Mouse (Mus musculus) c-Kit-positive CD71-positive TER-119-negative erythroid progenitor cells, embryonic 14.5 days (primary cell): ENCODE data around the gene Nav2.

Experiments
- DNase-seq: peaks from one replicate; pipeline ENCODE4 v3.0.0-alpha.2; 2013; ENCODE audit warnings: low read depth

Nav2 gene

DNA sequence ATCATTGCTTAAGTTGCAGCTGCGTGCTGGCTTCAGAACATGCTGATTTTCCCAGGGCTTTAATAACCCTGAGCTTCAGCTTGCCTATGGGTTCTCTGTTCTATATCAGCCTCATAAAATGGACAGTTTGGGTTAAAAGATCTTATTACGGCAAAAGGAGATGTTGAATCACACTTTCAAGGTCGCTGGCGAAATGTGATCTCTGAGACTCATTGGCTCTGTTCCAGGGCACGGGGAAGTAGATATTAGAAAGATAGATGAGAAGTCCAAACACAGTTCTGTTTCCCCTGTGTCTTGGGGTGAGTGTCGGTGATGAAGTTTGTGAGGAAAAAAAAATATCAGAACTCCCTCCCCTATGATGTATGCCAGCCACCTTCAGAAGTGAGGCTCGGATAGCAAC lies 98.4 kb downstream of the Nav2 start:
- DNase-seq: no peak

DNA sequence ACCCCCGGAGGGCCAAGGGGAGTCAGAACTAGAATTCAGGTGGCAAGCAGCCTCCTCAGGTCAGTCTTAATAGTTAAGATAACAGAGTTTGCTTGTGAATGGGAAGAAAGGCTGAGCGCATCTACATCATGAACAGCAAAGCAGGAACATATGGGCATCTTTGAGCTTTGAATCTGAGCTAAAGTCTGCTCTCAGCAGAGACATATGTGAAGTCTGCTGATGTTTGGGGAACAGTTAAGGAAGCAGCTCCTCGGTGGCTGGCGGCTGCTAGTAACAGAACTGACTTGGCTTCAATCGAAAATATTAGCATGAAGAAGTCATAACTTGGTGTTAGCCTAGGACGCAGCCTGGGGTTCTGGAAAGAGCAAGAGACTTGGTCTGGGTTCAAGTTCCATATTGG lies 102.2 kb downstream of the Nav2 start:
- no peak for DNase-seq

- DNase-seq: no peak
Measured at GRCm38 (mm10) chr7:49012027-49012426, 103.5 kb downstream of the Nav2 start.

GRCm38 (mm10) chr7:49014480-49014879 lies 106.0 kb downstream of the Nav2 start:
- no peak for DNase-seq

GRCm38 (mm10) chr7:49015297-49015696 lies 106.8 kb downstream of the Nav2 start:
- DNase-seq: no peak

GRCm38 (mm10) chr7:49016088-49016487 lies 107.6 kb downstream of the Nav2 start:
- DNase-seq: no peak

GRCm38 (mm10) chr7:49017794-49018193 lies 109.3 kb downstream of the Nav2 start:
- DNase-seq: no peak

DNA sequence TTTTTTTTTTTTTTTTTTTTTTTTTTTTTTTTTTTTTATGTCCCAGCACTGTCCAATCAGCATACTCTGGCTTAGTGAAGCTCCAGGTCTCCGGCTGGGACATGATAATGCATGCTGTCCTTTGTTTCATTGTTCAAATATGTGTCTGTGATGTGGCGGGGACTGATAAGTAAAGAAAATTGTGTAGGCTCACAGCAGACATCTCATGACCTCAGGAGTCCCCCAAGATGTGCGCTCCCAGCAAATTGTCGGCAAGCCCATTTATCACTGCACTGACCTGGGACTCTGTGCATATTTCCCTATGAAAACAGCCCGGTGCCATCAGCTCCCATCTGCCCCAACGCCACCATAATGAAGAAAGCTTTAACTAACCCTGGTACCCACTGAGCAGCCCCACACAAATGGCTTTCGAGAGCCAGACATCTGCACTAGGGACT lies 110.0 kb downstream of the Nav2 start:
- no peak for DNase-seq

DNA sequence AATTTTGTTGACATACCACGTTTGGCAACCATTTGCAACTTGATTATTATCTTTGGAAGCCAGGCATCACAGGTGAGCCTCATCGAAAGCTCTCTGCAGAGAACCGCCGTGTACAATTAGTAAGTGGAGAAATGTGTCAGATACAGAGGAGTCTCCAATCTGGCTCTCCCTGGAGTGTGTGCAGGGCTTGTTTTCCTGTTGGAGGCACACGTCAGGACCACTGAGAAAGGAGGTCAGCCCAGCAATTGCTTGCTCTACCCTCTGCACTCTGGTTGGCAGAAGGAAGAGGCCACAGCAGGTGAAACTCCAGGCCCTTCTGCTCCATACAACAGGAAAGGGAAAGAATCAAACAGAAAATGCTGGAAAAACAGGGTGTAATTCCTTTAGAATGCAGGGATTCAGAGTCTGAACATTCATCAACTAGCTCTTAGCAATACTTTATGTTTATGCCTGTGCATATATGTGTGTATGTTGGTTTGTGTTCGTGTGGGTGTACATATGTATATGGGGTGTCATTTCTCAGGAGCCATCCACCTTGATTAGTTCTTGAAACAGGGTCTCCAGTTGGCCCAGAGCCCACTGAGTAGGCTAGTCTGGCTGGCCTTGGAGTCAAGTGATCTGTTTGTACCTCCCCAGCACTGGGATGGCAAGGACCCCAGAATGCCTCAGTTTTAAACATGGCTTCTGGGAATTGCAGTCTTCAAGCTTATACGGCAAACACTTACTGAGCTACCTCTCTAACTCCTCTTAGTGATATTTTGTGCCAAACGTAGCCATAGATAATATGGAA lies 116.7 kb downstream of the Nav2 start:
- no peak for DNase-seq

DNA sequence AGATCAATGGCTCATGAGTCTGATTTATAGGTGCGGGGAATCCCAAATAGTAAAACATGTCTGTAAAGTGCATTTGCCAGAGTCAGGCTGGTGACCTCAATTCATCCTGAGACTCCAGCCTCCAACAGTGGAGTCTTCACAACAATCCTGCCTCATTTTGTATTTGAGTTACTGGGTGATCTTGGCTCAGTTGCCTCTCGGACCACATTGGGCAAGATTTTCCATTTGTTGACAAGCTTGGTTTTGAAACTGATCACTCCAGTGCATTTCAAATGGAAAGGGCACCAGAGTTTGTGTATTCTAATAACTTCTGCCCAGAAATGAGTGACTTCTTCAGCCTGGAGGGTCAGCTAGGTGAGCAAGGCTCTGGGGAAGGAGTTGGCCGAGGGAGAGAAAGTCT lies 117.5 kb downstream of the Nav2 start:
- DNase-seq: no peak

- no peak for DNase-seq
Measured at GRCm38 (mm10) chr7:49026466-49026865, 118.0 kb downstream of the Nav2 start.

GRCm38 (mm10) chr7:49029282-49030012 lies 120.9 kb downstream of the Nav2 start:
- no peak for DNase-seq

DNA sequence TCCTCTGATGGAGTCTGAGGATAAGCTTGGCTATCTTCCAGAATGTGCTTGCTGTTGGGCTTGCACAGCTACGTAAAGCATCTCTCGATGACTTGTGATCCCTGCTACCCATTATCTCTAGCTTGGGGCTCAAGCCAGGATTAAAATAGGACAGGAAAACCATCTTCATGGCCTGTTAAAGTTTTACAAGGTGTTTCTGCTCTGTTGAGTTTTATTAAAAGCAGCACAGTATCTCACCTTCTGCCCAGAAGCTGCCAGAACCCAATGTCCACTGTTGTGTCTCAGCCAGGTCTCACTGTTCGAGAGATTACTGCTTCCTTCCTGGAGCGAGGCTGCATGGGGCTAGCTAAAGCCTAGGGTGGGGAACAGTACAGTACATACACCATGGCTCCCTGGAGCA lies 123.7 kb downstream of the Nav2 start:
- DNase-seq: no peak

GRCm38 (mm10) chr7:49034253-49034652 lies 125.7 kb downstream of the Nav2 start:
- no peak for DNase-seq

- no peak for DNase-seq
Measured at GRCm38 (mm10) chr7:49040163-49040562, 131.6 kb downstream of the Nav2 start.

- no peak for DNase-seq
Measured at GRCm38 (mm10) chr7:49041334-49042070, 133.0 kb downstream of the Nav2 start.

- no peak for DNase-seq
Measured at GRCm38 (mm10) chr7:49045499-49046346, 137.2 kb downstream of the Nav2 start.

DNA sequence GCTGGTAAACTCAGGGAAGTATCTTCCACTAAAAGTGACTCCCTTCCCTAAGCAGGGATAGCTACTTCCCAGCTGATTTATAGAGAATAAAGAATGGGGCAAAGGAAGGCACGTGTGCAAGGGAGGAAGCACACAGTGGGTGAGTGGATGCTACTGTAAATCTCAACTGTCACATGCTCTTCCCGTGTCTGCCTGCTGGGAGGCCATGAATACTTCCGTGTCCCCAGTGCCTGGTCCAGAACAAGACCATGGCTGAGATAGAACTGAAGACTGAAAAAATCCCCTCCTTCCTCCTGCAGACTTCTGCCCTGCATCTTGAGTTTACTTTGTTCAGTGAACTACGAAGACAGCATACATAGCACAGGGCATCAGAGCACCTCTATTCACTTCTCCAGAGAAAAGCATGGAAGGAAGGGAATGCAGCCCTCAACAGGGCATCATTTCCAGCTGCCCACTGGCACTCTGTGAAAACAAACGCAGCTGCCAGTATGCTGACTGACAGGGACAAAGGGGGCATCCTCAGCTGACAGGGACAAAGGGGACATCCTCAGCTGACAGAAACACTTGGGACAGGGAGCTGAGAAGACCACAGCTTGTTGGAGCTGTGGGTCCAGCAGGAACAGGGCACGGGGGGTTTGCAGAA lies 138.0 kb downstream of the Nav2 start:
- no peak for DNase-seq

DNA sequence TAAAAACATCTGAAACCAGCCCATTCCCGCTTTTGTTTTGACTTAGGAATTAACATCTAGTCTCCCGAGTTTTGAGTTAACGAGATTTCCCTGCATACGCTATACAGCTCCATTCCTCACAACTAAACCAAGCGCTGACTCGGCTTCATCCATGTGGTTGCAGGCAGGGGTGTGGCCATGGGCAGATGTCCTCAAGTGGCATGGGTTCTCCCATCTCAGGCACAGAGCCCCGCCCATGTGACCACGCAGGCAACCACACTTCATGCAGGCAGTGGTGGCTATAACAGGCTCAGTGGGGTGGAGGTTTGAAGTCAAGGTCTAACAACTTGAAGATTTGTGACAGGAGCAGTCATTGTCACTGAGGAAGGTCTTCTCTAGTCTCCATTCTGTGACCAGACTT lies 138.8 kb downstream of the Nav2 start:
- DNase-seq: no peak

GRCm38 (mm10) chr7:49052871-49053618 lies 144.5 kb downstream of the Nav2 start:
- DNase-seq: no peak

DNA sequence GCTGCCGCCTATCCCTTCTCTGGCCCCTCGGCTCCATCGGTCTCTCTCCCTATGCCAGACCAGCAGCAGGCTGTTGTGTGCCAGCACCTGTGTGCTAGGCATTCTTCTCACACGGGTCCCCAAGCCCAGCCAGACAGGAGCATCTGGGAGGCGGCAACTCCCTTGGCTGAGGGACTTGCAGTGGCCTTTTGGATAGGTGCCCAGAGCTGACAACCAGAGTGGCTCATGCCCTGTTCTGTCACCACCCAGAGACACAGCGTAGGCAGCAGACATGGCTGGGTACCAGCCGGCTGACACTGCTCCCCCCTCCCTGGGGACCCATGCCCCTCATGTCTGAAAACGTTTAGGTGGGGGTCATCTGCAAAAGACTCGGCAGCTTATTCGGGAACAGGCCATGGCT lies 146.8 kb downstream of the Nav2 start:
- DNase-seq: no peak
